Mouse (Mus musculus) adrenal gland, adult 2 months (tissue): ENCODE results near the gene Ccdc15. TPM values are rescaled to one million over a fixed set of nuclear protein-coding genes. Genes with fewer than 3 reads are reported as not detected.

ENCODE experiments used
- DNase-seq: peaks from one replicate; pipeline ENCODE4 v3.0.0; 2021
- long read RNA-seq: library from polyadenylated mRNA; stranded (forward); transcript quantifications from one replicate; pipeline ENCODE4 v2.0.0, GENCODE M21; 2021
- polyA plus RNA-seq: library from polyadenylated mRNA; depleted of rRNA; stranded (reverse); fragments of >200 nt; gene quantifications from 2 replicates; pipeline ENCODE4 v1.2.3, GENCODE M21; 2012; rRNA removed
- total RNA-seq, 2 experiments: library from RNA; stranded (reverse); gene quantifications; 2 replicates each; pipeline ENCODE4 v1.2.3; 2021

Gene Ccdc15
- total RNA-seq (1 to 10 TPM; 2.0 to 2.3 TPM), polyA plus RNA-seq (3.0 and 3.2 TPM in 2 replicates)
- long read RNA-seq = 0 reads

GRCm38 (mm10) chr9:37347988-37348642 is at the start of gene Ccdc15:
Gene Ccdc15, minus strand, starts transcription at chr9:37348432.
- peak; percentile 98 for DNase-seq

- DNase-seq = no peak
These were observed 45.4 kb upstream of the Ccdc15 start for GRCm38 (mm10) chr9:37393482-37394131.

GRCm38 (mm10) chr9:37392071-37392470 is 43.8 kb upstream of the Ccdc15 start:
- DNase-seq = no peak

GRCm38 (mm10) chr9:37390891-37391290 is 42.7 kb upstream of the Ccdc15 start:
- no peak for DNase-seq

GRCm38 (mm10) chr9:37384284-37385182 is 36.3 kb upstream of the Ccdc15 start:
- DNase-seq = peak; percentile 68

GRCm38 (mm10) chr9:37383161-37383560 is 34.9 kb upstream of the Ccdc15 start:
- DNase-seq = no peak

- no peak for DNase-seq
These were observed 27.5 kb upstream of the Ccdc15 start for GRCm38 (mm10) chr9:37375718-37376117.

- DNase-seq = no peak
These were observed 23.1 kb upstream of the Ccdc15 start for GRCm38 (mm10) chr9:37371232-37371801.

GRCm38 (mm10) chr9:37368860-37369259 is 20.6 kb upstream of the Ccdc15 start:
- peak; percentile 32 for DNase-seq

GRCm38 (mm10) chr9:37368081-37368830 is 20.0 kb upstream of the Ccdc15 start:
- no peak for DNase-seq

GRCm38 (mm10) chr9:37367301-37368080 is 19.3 kb upstream of the Ccdc15 start, which contains the start of gene Hepacam:
Gene Hepacam, plus strand, starts transcription at chr9:37367351.
- DNase-seq = no peak

- DNase-seq = peak; percentile 46
These were observed 17.5 kb upstream of the Ccdc15 start for GRCm38 (mm10) chr9:37365706-37366105.

GRCm38 (mm10) chr9:37364392-37364791 is 16.2 kb upstream of the Ccdc15 start:
- no peak for DNase-seq

- no peak for DNase-seq
These were observed 15.3 kb upstream of the Ccdc15 start for GRCm38 (mm10) chr9:37363551-37363950.

- DNase-seq = no peak
These were observed 14.6 kb upstream of the Ccdc15 start for GRCm38 (mm10) chr9:37362881-37363280.

- no peak for DNase-seq
These were observed 13.9 kb upstream of the Ccdc15 start for GRCm38 (mm10) chr9:37362084-37362483.

- peak; percentile 56 for DNase-seq
These were observed 11.3 kb upstream of the Ccdc15 start for GRCm38 (mm10) chr9:37359331-37360220.

- DNase-seq = no peak
These were observed 10.6 kb upstream of the Ccdc15 start for GRCm38 (mm10) chr9:37358713-37359330.

- no peak for DNase-seq
These were observed 6.3 kb upstream of the Ccdc15 start for GRCm38 (mm10) chr9:37354485-37354884.
